Mouse (Mus musculus) liver, postnatal 0 days (tissue): ENCODE measurements around the gene Celf3. TPM values are rescaled to one million over a fixed set of nuclear protein-coding genes. Genes with fewer than 3 reads are reported as not detected.

Source experiments
- ATAC-seq: fragments of 200-750 bp; cut with Nextera tagmentation; 2 replicates; pipeline ENCODE4 v1.8.0; 2017; ENCODE audit warnings: mild to moderate bottlenecking, moderate library complexity
- DNase-seq: peaks from one replicate; pipeline ENCODE4 v3.0.0-alpha.2; 2016
- H3K27ac ChIP-seq: fragments of 300-500 bp; sonication (generic); 2 replicates; pipeline ENCODE4 v1.5.1; 2014; ENCODE audit warnings: antibody characterized with exemption, moderate library complexity, mild to moderate bottlenecking, low read depth
- H3K27me3 ChIP-seq: fragments of 300-500 bp; sonication (generic); 2 replicates; pipeline ENCODE4 v1.6.1; 2014; ENCODE audit warnings: low read length, control low read depth, mixed read lengths; ENCODE audit not compliant: insufficient read depth
- H3K36me3 ChIP-seq: fragments of 300-500 bp; sonication (generic); replicated peaks from 2 replicates; pipeline ENCODE4 v1.6.1; 2014; ENCODE audit warnings: mild to moderate bottlenecking, control low read depth, low read length, moderate library complexity, mixed read lengths; ENCODE audit not compliant: insufficient read depth
- H3K4me1 ChIP-seq: fragments of 300-500 bp; sonication (generic); 2 replicates; pipeline ENCODE4 v1.6.1; 2014; ENCODE audit warnings: antibody characterized with exemption, mild to moderate bottlenecking, control low read depth; ENCODE audit not compliant: insufficient read depth
- H3K4me2 ChIP-seq: fragments of 300-500 bp; sonication (generic); 2 replicates; pipeline ENCODE4 v1.6.1; 2014; ENCODE audit warnings: low read depth, mild to moderate bottlenecking, low read length, moderate library complexity, mixed read lengths
- H3K4me3 ChIP-seq: fragments of 300-500 bp; sonication (generic); 2 replicates; pipeline ENCODE4 v1.5.1; 2014; ENCODE audit warnings: low read depth, low read length
- H3K9ac ChIP-seq: fragments of 300-500 bp; sonication (generic); replicated peaks from 2 replicates; pipeline ENCODE4 v1.6.1; 2014; ENCODE audit warnings: mild to moderate bottlenecking, moderate library complexity
- H3K9me3 ChIP-seq: fragments of 300-500 bp; sonication (generic); 2 replicates; pipeline ENCODE4 v1.6.1; 2016; ENCODE audit warnings: mild to moderate bottlenecking, control low read depth, low read length, mixed read lengths
- CTCF ChIP-seq: sonication (generic); IDR thresholded peaks from 2 replicates; pipeline ENCODE4 v1.5.1; 2016; ENCODE audit warnings: antibody characterized with exemption, low read depth
- EP300 ChIP-seq: IDR thresholded peaks from 2 replicates; pipeline ENCODE4 v1.6.1; 2016; ENCODE audit warnings: antibody characterized with exemption, low read depth, mild to moderate bottlenecking
- WGBS: fragments of 180-500 bp; shearing (Covaris S2); extraction: QIAGEN DNeasy Blood & Tissue Kit; methylation state at CpG from one replicate; pipeline ENCODE4 v1.1.7; 2014; ENCODE audit not compliant: insufficient replicate concordance; 5-methylcytosine and 5-hydroxymethylcytosine counted together
- polyA plus RNA-seq: library from polyadenylated mRNA; unstranded; fragments of >200 nt; fragmentation: Nextera tagmentation; extraction: Ambion mirVana; gene quantifications from 2 replicates; pipeline ENCODE4 v1.2.1, GENCODE M21; 2015

The Celf3 gene
- polyA plus RNA-seq, 1 experiment from 2014 or later: 0.06 TPM

DNA sequence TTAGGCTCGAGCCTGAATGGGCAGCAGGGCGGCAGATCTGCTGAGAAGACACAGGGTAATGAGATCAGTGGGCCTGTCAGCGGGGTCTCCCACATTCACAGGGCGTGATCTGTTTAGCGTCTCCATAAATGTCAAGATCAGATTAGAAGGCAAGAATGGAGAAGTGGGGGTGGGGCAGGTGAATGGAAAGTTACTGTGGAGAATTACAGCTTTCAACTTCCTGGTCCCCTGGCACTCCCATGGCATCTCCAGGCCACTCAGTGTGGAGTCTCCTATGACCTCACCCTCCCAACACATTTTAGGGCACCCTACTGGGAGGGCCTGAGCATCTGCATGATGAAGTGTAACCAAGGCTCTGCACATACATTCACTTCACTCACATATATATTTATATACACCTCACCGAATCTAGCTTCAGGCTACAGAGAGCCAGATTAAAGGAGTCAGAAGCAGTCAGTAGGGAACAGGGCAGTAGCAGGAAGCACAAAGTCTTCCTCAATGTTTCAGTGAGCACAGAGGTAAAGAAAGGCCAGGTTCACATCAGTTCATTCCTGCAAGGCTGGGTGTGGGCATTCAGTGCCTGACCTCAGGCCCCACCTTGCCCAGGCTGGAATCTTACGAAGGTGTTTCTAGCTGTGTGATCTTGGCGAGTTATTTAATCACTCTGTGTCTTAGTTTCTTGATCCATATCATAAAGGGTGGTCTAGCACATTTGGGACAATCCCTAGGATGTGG, 1.6 kb upstream of the Celf3 start:
- ATAC-seq (no peak), DNase-seq (no peak)
- H3K36me3 ChIP-seq: no peaks in the 10 kb centered on the region
- no peaks in the 10 kb centered on the region for H3K9me3 ChIP-seq
- no peak overlapping the region for H3K4me2 ChIP-seq
- no peak overlapping the region for H3K4me3 ChIP-seq
- H3K4me1 ChIP-seq: no peaks in the 10 kb centered on the region
- H3K9ac ChIP-seq: no peak overlapping the region
- WGBS: 49% methylated on average over 8 of the region's 8 CpGs
- H3K27ac ChIP-seq: no peak overlapping the region
- peaks cover 24% of the 10 kb centered on the region for H3K27me3 ChIP-seq
- TF ChIP-seq CTCF (no peak), EP300 (no peak)

GRCm38 (mm10) chr3:94477444-94477843, 651 bp upstream of the Celf3 start:
- no peaks in the 10 kb centered on the region for H3K9me3 ChIP-seq
- 65% methylated on average over 4 of the region's 4 CpGs for WGBS
- no peaks in the 10 kb centered on the region for H3K4me1 ChIP-seq
- DNase-seq: no peak
- no peak overlapping the region for H3K4me2 ChIP-seq
- H3K27ac ChIP-seq: no peak overlapping the region
- no peak for ATAC-seq
- H3K9ac ChIP-seq: no peak overlapping the region
- no peaks in the 10 kb centered on the region for H3K36me3 ChIP-seq
- H3K4me3 ChIP-seq: no peak overlapping the region
- peaks cover 24% of the 10 kb centered on the region for H3K27me3 ChIP-seq
- TF ChIP-seq EP300 (no peak), CTCF (no peak)

DNA sequence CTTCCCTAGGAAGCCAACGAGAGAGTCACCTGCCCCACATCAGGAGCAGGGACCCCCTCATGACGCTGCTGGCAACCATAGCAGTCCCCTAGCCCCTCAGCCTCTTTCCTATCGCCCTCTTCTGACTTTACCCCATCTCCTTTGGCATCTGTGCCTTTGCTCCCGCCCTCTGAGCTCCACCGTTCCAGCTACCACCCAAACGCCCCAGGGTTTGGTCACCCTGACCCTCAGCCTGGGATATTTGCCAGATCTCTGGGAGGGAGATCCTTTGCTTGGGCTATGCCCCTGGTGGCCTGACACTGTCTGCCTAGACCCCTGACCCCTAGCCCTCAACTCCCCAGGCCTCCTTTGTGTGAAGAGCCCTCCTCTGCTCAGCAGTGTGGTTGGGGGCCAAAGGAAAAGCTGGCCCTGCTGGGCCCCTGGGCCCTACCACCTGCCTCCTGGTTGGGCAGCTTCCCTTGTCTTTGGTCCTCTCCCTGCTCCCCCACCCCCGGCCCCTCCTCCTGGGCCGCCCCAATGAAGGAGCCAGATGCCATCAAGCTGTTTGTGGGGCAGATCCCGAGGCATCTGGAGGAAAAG, 585 bp downstream of the Celf3 start:
- Histone ChIP-seq H3K4me1 (no peaks in the 10 kb centered on the region), H3K4me2 (no peak overlapping the region), H3K36me3 (no peaks in the 10 kb centered on the region), H3K27me3 (peaks cover 24% of the 10 kb centered on the region), H3K27ac (no peak overlapping the region), H3K4me3 (no peak overlapping the region), H3K9ac (no peak overlapping the region), H3K9me3 (no peaks in the 10 kb centered on the region)
- ATAC-seq: no peak
- DNase-seq: no peak
- TF ChIP-seq CTCF (no peak), EP300 (no peak)
- 10% methylated on average over 9 of the region's 9 CpGs for WGBS

DNA sequence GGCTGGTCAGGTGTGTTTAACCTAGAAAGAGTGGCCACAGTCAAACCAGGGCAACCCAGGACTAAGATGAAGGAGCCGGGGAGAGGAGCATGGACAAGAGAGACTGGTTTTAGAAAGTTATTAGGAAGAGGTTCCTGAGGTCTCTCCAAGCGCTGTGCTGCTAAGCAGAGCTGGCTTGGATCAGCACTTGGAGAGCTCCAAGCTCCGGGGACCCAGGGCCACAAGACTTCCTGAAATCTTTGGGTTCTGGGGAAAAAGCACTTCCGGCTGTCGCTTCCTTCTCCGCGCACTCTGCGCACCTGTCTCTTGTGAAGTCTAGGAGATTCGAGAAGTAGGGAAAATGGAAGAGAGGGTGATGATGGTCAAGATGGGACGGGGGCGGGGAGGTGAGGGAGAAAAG, 1.5 kb downstream of the Celf3 start:
- H3K9me3 ChIP-seq: no peaks in the 10 kb centered on the region

GRCm38 (mm10) chr3:94480291-94480884, 2.3 kb downstream of the Celf3 start, which contains the start of gene Riiad1:
TSS of gene Riiad1 (minus strand) at chr3:94480341.
- Histone ChIP-seq H3K9me3 (no peaks in the 10 kb centered on the region), H3K36me3 (no peaks in the 10 kb centered on the region), H3K27ac (no peak within 1 kb of the TSS), H3K9ac (no peak within 1 kb of the TSS), H3K4me1 (no peaks in the 10 kb centered on the region), H3K4me2 (no peak within 1 kb of the TSS), H3K27me3 (peaks cover 24% of the 10 kb centered on the region), H3K4me3 (no peak within 1 kb of the TSS)
- 18% methylated on average over 16 of the region's 16 CpGs for WGBS
- TF ChIP-seq EP300 (no peak), CTCF (no peak)
- ATAC-seq (no peak), DNase-seq (no peak)

More for the DNA sequence above, 1.5 kb downstream of the Celf3 start:
- H3K4me2 ChIP-seq: no peak overlapping the region
- peaks cover 24% of the 10 kb centered on the region for H3K27me3 ChIP-seq
- WGBS: 8% methylated on average over 11 of the region's 11 CpGs
- no peak overlapping the region for H3K9ac ChIP-seq
- H3K4me3 ChIP-seq: no peak overlapping the region
- TF ChIP-seq CTCF: no peak
- TF ChIP-seq EP300: no peak
- H3K36me3 ChIP-seq: no peaks in the 10 kb centered on the region
- no peaks in the 10 kb centered on the region for H3K4me1 ChIP-seq
- H3K27ac ChIP-seq: no peak overlapping the region
- ATAC-seq (no peak), DNase-seq (no peak)

- H3K4me2 ChIP-seq: no peak overlapping the region
- H3K9ac ChIP-seq: no peak overlapping the region
- H3K4me3 ChIP-seq: no peak overlapping the region
- H3K9me3 ChIP-seq: no peaks in the 10 kb centered on the region
- no peaks in the 10 kb centered on the region for H3K36me3 ChIP-seq
- WGBS: 54% methylated on average over 4 of the region's 4 CpGs
- DNase-seq (no peak), ATAC-seq (no peak)
- H3K4me1 ChIP-seq: no peaks in the 10 kb centered on the region
- no peak overlapping the region for H3K27ac ChIP-seq
- TF ChIP-seq CTCF: no peak
- TF ChIP-seq EP300: no peak
- H3K27me3 ChIP-seq: peaks cover 24% of the 10 kb centered on the region
Observed at GRCm38 (mm10) chr3:94481429-94481828, 3.3 kb downstream of the Celf3 start.
